Mouse (Mus musculus) gastrocnemius, postnatal 36 days (tissue): ENCODE results near the gene Ddx55. TPM values are rescaled to one million over a fixed set of nuclear protein-coding genes. Genes with fewer than 3 reads are reported as not detected.
A peak's percentile ranks its signal among the peaks of the same experiment; 100 is the strongest.
"Not testable (repeated sequence)": the region's sequence is repeated elsewhere in the genome, so short reads cannot be mapped to it uniquely, and the experiment has no call there.

Experiments used
- DNase-seq, 2 experiments: peaks; one replicate each; pipeline ENCODE4 v3.0.0; 2022
- intact Hi-C: fragments of 180-260 bp; cut with DNase I; formaldehyde crosslinking; loops from one replicate; pipeline ENCODE4 v1.15.1; 2025
- total RNA-seq, 2 experiments: library from RNA; stranded (reverse); gene quantifications; 2 replicates each; pipeline ENCODE4 v1.2.3; 2021

Ddx55 gene
- total RNA-seq, 2 experiments from 2014 or later: 3.1 to 3.6 TPM

DNA sequence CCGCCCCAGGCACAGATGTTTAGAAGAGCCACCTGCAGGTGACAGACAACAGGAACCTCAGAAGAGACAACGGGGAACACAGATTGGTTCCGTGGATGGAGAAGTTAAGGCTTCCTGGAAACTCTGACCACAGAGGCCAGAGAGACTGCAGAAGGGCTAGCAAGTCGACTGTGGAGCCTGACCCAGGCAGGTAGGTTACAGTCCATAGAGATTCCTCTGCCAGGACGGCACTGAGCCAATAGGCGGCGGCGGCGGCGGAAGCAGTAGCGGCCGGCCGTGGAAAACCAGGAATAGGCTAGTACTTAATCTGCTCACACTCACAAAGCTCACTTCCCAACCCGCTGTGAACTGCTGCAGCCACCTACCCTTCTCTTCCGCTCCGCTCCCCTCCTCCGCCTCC, 15.9 kb upstream of the Ddx55 start:
- intact Hi-C loops: loop anchor here (2.0 kb wide), 1 partner anchor 54 kb away; the partner anchor contains the start of gene Snrnp35
- peak; percentile 35 to 47 for DNase-seq

DNA sequence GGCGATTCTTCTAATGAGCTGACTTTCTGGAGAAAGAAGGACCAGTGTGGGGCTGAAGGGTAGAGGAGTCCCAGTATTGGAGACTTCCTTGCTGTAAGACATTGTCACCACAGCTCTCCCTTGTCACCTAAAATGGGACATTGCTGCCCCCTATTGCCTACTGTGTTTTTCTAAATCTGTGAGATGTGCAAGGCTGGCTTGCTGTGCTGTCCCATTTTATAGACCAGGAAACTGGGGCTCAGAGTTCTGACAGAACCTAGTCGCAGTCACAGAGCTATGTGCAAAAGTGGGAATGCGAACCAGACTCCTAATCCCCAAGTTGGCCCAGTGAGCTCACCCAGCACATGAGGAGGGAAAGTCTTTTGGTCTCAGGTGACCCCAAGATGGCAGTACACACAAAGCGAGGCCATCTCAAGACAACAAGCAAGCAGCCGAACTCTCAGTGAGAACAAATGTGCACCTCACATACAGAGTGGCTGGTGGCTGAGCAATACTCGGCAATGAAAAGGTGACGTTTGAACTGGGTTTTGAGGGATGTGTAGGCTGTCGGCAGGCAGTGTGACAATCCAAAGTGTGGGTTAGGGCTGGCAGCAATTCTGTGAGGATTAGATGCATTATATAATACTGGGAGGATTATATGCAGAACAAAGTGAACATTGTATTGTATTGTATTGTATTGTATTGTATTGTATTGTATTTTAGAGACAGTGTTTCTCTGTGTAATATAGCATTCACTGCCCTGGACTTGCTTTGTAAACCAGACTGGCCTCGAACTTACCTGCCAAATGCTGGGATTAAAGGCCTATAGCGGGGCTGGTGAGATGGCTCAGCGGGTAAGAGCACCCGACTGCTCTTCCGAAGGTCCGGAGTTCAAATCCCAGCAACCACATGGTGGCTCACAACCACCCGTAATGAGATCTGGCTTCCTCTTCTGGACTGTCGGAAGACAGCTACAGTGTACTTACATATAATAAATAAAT, 13.6 kb upstream of the Ddx55 start:
- peak in 1 of 2 experiments; percentile 43 for DNase-seq
- intact Hi-C loops: loop anchor here (2.0 kb wide), 1 partner anchor 106 kb away; no protein-coding TSS in a partner anchor

DNA sequence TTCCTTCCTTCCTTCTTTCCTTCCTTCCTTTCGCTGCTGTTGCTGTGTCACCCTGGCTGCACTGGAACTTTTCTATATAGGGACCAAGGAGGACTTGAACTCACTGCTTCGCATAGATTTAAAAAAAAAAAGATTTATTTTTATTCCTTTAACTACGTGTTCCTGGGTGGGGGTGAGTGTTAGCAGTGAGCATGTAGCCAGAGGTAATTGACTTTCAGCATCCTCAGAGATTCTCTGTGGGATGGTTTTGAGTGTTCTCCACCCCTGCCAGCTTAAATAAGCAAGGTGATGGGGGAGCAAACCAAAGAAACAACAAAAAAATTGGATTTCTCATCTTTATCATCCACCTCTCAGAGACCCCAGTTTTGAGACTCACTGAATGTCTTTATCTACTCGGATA, 12.8 kb upstream of the Ddx55 start:
- intact Hi-C loops: loop anchor here (2.0 to 5.0 kb wide), 2 partner anchors 107 to 188 kb away; no protein-coding TSS in a partner anchor
- no peak for DNase-seq

DNA sequence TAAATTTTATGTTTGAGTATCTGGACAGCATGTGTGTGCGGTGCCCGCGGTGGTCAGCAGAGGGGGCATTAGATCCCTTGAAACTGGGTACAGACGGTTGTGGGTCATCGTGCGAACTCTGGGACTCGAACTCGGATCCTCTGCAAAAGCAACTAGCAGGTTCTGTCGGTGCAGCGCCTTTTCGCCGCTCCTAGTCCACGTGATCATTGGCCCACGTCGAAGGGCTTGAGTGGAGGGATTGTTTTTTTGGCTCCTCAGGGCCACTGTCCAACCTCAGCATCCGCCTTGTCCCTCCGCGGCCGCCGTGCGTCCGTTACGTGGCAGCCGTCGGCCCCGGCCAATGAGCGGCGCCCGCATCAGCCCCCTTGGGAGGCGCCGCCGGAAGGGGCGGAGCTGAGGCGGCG, 12.3 kb upstream of the Ddx55 start, which contains the start of gene Tmed2:
Gene Tmed2 (plus strand): TSS at position 313 of the 404 bp plus-strand sequence.
- intact Hi-C loops: loop anchor here (5.0 kb wide), 1 partner anchor 188 kb away; no protein-coding TSS in a partner anchor
- peak; percentile 90 to 93 for DNase-seq

DNA sequence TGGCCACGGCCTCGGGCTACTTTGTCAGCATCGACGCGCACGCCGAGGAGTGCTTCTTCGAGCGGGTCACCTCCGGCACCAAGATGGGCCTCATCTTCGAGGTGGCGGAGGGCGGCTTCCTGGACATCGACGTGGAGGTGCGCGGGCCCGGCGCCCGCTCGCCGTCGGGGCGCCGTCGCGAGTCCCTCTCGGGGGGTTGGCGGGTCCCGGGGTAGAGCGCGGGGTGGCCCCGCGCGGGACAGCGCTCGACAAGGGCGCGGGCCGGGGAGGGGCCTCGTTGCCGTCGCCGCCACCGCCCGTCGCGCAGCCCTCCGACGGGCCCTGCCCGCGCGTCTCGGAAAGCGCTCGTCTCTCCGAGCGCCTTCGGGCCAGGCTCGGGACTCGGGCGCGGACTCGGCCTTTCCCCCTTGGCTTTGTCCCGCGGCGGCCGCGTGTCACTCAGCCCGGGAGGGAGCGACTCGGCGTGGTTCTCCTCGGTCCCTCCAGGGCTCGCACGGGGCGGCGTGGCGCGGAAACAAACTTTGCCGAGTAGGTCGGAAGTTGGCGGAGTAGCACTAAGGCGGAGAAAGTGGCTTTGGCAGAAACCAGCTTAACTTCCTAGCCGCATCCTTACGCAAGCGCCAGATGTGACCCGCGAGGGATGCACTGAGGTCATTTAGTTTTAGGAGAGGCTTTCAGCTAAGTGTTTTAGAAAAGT, 11.6 kb upstream of the Ddx55 start:
- intact Hi-C loops: loop anchor here (5.0 kb wide), 1 partner anchor 189 kb away; no protein-coding TSS in a partner anchor
- DNase-seq: peak; percentile 66 to 76

DNA sequence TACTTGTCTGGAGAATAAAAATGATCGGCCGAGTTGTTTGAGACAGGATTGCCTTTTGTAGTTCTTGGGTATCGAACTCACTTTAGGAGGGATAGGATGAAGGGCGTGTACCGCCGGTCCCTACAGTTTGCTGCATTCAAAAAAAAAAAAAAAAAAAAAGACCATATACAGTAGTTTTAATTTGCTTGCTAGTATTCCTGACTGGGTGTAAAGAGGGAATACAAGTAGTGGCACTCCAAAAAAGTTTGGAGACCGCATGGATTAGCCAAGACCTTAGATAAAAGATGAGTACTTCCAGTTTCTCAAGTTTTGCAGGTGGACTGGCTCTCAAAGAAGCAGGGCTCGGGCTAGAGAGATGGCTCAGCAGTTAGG, 11.1 kb upstream of the Ddx55 start:
- intact Hi-C loops: loop anchor here (5.0 kb wide), 1 partner anchor 189 kb away; no protein-coding TSS in a partner anchor
- no peak for DNase-seq

DNA sequence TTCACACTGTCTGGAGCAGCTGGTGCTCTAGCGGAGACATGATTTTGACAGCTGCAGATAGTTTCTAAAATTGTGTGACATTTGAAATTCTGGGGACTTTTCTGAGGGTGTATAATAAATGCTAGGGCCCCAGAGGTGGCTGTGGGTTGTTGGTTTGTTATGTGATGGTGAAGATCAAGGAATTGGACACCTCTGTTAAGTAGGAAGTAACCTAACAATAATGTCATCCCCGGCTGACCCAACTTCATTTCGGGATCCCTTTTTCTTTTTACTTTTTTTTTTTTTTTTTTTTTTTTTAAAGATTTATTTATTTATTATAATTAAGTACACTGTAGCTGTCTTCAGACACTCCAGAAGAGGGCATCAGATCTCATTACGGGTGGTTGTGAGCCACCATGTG, 1.9 kb upstream of the Ddx55 start:
- not testable (repeated sequence) for DNase-seq
- intact Hi-C loops: loop anchor here (10.0 kb wide), 1 partner anchor 426 kb away; no protein-coding TSS in a partner anchor

DNA sequence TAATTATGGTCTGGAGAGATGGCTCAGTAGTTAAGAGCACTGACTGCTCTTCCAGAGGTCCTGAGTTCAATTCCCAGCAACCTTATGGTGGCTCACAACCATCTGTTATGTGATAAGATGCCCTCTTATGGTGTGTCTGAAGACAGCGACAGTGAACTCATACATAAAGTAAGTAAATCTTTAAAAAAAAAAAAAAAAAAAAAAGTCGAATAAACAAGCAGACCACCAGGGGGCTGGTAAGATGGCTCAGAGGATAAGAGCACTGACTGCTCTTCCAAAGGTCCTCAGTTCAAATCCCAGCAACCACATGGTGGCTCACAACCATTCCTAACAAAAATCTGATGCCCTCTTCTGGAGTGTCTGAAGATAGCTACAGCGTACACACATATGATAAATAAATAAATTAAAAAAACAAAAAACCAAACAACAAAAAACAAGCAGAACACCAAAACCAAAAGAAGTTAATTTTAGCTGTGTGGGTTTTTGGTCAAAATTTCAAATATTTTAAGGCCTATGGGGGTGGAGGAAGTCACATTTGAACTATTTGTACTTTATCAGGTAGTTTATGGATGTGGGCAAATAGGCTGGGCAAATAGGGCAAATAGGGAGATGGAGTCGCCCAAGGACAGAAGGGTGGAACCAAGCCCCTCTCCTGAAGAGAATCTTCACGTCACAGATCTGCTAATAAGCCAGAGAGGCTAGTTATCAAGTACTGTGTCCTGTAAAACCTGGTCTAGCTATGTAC, 1.1 kb upstream of the Ddx55 start:
- DNase-seq: not testable (repeated sequence)
- intact Hi-C loops: loop anchor here (10.0 kb wide), 1 partner anchor 427 kb away; no protein-coding TSS in a partner anchor

DNA sequence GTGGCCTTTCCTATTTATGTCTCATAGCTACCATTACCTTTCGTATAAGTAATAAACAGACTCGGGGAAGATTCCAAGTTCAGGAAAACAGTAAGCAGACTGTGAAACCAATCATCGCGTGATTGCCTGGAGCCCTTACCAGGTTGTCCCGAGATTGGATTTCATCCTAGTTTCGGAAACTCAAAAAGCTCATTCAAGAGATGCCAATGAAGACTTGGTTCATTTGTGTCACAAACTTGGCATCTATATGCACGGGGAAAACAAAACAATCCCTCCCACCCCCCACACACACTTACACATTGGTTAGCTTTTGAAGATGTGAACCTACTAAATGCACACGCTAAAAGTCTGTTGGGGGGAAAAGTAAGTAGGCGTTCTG, 581 bp upstream of the Ddx55 start:
- DNase-seq: no peak
- intact Hi-C loops: loop anchor here (10.0 kb wide), 1 partner anchor 427 kb away; no protein-coding TSS in a partner anchor

DNA sequence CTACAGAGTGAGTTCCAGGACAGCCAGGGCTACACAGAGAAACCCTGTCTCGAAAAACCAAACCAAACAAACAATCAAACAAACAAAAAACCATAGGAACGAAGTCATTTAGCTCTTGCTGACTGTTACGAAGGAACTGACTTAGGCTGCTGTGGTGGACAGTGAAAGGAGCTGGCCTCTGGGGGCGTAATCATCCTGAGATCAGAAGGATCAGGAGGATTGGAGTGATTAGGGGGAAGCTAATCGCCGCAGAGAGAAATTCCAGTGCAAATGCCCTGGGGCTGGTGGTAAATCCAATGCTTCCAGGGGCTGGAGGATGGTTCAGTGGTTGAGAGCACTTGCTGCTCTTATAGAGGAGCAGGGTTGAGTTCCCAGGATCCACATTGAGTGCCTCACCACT, 943 bp downstream of the Ddx55 start:
- intact Hi-C loops: loop anchor here (10.0 kb wide), 1 partner anchor 429 kb away; no protein-coding TSS in a partner anchor
- no peak for DNase-seq

DNA sequence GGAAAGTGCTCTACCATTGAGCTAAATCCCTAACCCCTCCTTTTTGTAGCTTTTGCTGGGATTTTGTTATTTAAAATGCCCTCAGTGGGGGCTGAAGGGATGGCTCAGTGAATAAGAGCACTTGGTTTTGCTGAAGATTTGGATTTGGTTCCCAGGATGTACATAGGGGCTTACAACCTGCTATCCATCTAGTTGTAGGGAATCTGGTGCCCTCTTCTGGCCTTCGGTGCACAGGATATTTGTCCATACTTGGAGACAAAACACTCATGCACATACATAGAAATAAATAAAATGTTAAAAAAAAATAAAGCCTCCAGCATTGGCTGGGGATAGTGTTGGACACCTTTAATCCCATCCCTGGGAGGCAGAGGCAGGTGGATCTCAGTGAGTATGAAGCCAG, 2.5 kb downstream of the Ddx55 start:
- intact Hi-C loops: loop anchor here (10.0 kb wide), 1 partner anchor 430 kb away; no protein-coding TSS in a partner anchor
- no peak for DNase-seq

DNA sequence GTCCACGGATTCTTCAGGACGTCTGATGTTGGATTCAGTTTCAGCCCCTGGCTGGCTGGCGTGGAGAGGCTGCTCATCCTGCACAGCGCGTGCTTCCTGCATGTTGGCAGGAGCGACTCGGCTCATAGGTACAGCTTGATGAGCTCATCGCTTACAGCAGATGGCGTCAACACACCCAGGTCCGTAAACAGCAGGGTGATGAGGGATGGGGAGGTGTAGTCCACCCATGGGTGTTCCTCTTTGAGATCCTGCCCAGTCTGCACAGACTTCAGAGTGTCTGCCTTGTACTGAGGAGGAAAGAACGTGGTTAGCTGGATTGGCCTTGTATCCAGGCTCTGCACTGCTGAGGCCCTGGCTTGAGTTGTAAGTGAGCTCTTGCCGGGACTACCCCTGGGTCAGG, 18.4 kb downstream of the Ddx55 start:
- intact Hi-C loops: no loop called here
- DNase-seq: no peak

DNA sequence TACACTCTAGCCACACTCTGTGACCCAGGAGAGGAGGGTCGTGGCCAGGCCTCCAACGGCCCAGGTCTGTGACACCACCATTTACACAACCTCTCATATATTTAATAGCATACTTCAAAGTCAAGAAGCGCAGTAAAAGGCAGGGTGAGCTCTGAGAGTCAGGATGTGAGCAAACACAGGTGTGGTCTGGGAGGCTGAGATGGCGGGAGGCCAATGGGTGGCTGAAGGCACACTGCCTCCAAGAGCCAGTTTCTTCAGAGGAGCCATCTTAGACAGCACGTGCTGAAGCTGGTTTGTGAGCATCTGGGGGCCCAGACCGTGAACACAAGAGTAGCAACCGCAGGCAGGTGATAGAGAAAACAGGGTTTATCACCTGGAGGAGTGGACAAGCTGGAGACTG, 22.8 kb downstream of the Ddx55 start:
- no peak for DNase-seq
- intact Hi-C loops: no loop called here

DNA sequence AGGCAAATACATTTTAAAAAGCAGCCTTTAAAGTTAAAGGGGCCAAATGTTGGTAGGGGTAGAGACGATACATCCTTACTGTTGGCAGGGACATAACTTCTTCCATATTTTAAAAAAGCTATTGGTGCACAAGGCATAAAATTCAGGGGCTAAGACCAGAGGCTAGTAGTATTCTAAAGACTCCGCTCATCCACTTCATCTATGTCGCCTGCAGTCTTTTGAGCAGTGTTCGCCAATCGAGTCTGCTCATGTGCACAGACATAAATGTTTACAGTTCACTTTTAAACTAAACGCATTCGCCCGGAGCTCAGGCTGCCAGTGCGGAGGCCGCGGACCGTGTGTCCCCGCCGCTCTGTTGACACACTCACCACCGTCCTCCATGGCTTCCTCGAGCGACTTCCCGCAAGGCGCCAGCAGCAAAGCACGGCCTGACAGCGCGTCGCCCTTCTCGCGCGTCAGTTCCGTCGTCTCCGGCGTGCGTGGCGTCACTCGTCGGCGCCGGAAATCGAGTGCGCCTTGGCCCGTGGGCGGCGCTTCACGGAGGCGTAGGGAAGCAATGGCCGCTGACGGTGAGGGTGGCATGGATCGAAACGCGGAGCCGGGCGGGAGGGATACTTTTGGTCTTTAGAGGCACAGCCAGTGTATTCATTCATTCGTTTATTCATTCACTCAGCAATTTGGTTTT, 26.1 kb downstream of the Ddx55 start, which contains the start of the genes Eif2b1 and Gtf2h3:
Gene Eif2b1 (minus strand): TSS at position 499 of the 685 bp plus-strand sequence.
Gene Gtf2h3 (plus strand): TSS at position 508 of the 685 bp plus-strand sequence.
- intact Hi-C loops: no loop called here
- peak; percentile 86 to 90 for DNase-seq

DNA sequence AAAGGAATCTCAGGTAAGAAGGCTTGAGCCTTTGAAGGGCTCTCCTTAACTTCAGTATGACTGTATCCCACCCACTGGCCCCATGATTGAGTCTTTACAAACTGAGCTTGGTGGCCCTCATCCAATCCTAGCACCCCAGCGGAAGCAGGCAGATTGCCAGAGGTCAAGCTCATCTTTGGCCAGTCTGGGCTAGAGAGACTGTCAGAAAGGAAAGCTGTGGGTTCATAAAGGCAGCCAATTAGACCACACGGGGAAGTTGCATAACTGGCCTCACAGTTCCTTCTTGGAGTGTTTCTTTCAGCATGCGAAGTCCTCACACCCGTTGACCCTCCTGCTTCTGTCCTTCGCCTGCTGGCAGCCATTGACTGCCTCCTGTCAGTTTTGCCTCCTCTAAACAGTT, 29.9 kb downstream of the Ddx55 start:
- intact Hi-C loops: no loop called here
- no peak for DNase-seq

DNA sequence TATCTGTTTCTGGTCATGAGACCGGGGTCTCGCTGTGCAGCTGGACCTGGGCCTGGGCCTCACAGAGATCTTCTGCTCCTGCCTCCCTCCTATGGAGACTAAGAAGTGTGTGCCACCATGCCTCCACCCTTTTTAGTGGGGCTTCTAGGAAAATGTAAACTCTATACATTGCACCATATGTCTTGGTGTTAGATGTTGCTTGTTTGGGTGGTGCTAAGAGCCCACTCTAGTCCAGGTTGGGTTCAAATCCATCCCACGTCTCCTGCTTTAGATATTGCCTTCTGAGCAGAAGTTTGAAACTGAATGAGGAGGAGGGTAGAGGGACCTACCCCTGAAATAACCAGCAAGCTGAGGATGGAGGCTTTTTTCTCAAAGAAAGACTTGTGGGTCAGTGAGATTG, 40.1 kb downstream of the Ddx55 start:
- intact Hi-C loops: no loop called here
- no peak for DNase-seq

DNA sequence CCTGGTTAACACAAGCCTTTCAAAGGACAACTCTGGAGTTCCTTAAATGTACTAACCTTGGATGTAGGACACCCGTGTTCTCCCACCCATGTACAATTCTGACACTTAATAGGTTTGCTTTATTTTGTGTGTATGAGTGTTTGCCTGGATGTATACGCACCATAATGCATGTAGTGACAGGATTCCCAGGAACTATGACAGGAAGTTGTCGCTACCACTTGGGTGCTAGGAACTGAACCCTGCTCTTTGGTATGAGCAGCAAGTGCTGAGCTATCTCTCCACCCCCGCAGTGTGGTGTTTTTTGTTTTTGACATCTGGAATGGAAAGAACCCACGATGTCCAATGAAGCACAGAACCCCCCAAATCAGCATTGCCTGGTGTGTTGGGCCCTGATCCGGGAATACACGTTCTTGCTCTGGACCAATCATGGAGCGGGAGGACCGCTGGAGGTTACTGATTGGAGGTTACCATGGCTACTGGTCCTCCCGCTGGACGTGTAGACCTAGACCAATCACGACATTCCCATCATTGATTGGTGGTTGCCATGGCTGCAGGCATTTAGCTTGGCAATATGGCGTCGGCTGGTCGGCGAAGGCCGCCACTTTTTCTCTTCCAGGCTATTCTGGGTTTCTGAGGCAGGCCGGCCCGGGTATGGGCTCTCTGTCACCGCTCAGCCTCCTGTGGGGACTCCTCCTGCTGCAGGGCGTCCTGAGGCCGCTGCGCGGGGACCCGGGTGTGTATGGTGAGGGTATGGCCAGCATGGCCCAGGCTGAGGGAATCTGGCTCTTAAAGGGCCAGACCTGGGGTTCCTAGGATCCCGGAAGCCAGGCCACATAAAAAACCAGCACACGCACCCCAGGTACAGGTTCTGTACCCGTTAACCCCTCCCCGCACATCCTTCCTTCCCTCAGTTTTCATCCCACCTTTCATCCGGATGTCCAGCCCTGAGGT, 45.8 kb downstream of the Ddx55 start:
- peak; percentile 78 to 86 for DNase-seq
- intact Hi-C loops: loop anchor here (1.0 kb wide), 1 partner anchor 29 kb away; no protein-coding TSS in a partner anchor

DNA sequence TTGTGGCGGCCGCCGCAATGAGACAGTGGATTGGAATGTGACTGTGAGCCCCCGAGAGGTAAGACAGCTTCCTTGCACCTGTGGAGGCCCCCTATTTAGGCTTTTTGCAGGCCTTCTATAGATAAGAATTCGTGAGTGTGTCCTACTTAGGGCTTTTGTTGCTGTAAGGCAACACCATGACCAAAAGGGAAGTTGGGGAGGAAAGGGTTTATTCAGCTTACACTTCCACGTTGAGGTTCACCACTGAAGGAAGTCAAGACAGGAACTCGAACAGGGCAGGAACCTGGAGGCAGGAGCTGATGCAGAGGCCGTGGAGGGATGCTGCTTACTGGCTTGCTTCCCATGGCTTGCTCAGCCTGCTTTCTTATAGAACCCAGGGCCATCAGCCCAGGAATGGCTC, 47.1 kb downstream of the Ddx55 start:
- intact Hi-C loops: loop anchor here (1.0 kb wide), 1 partner anchor 28 kb away; no protein-coding TSS in a partner anchor
- not testable (repeated sequence) for DNase-seq
